In the genomic region with DNA sequence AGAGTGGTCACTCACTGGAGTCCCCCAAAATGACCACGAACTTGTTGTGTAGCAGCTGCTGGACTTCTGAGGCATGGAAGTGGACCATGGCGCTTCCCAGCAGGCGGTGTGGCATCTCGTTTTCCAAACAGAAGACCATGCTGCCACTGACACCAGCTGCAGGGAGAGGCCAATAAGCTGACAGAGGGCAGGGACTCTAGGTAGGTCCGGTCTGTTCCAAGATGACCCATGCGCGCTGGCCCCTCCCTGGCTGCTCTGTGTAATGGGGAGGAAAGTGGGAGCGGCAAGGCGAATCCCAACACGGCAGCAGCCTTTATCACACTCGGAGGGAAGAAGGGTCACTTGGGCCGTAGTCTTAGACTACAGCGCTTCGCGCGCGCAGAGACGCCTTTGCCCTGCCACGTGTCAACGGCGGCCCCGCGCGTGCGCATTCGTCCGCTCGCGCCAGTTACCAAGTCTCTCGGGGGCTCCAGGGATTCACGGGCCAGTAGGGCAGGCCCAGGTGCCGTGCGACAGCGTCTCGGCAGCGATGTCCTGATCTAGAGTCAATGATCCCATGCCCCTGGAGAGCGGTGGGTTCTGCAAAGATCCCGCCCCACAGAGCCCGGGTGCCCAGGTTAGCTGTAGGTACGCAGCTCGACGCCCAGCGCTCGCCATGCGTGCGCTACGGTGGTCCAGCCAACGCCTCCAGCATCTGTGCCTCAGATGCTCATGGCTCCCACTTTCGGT, we compare ENCODE assay signal across 9 mouse cellular contexts. TPM values are rescaled to one million over a fixed set of nuclear protein-coding genes. Genes with fewer than 3 reads are reported as not detected.
A peak's percentile ranks its signal among the peaks of the same experiment; 100 is the strongest.
DNase-seq lines count a peak whose midpoint lies in the region; ATAC-seq and TF ChIP-seq lines count a peak whose summit lies in the region.
"Had no signal": no experiment of that assay in that cellular context is flagged by ENCODE, and none has a peak within 500 bp of the region (broad histone marks: within the 10 kb centered on the region; RNA-seq: fewer than 3 reads in every experiment).

No protein-coding gene starts in this region.

- peaks cover 36% of the 10 kb centered on the region for H3K79me2 ChIP-seq in CH12.LX (replicated peaks; ENCODE audit: control insufficient read depth, extremely low read depth, insufficient read depth, poor library complexity, severe bottlenecking)

- H3K4me1 ChIP-seq in CH12.LX (ENCODE audit: control insufficient read depth in 1 of 2, insufficient read depth in 2 of 2): peaks cover 14 to 57% of the 10 kb centered on the region in 2 experiments
- peaks cover 41% of the 10 kb centered on the region for H3K4me1 ChIP-seq in erythroblast, embryonic 14.5 days (ENCODE audit: control insufficient read depth)
- peaks cover 13% of the 10 kb centered on the region for H3K4me1 ChIP-seq in heart, embryonic 16.5 days (ENCODE audit: control insufficient read depth, insufficient read depth, low read length)
- H3K4me1 ChIP-seq in liver, embryonic 15.5 days (replicated peaks): peaks cover 42% of the 10 kb centered on the region
- peaks cover 8% of the 10 kb centered on the region; the same call in 1 of the 2 replicates for H3K4me1 ChIP-seq in neural tube, embryonic 11.5 days (ENCODE audit: control insufficient read depth, insufficient read depth, low read length)

- no peak for TF ChIP-seq POLR2A in CH12.LX (IDR thresholded peaks at IDR 0.05; ENCODE audit: low read depth, low read length)

- H3K9me3 ChIP-seq in CH12.LX (replicated peaks; ENCODE audit: low read length): no peaks in the 10 kb centered on the region
- no peaks in the 10 kb centered on the region for H3K9me3 ChIP-seq in erythroblast, embryonic 14.5 days (ENCODE audit: control insufficient read depth, low read length)
- no peaks in the 10 kb centered on the region for H3K9me3 ChIP-seq in heart, embryonic 16.5 days (replicated peaks; ENCODE audit: control insufficient read depth, low read length)
- no peaks in the 10 kb centered on the region; the same call in 1 of the 2 replicates for H3K9me3 ChIP-seq in liver, embryonic 15.5 days (replicated peaks)
- H3K9me3 ChIP-seq in neural tube, embryonic 11.5 days (ENCODE audit: control insufficient read depth, low read length): no peaks in the 10 kb centered on the region

- TF ChIP-seq EP300 in CH12.LX (IDR thresholded peaks at IDR 0.05; ENCODE audit: low read length): no peak

- H3K9ac ChIP-seq in CH12.LX (ENCODE audit: insufficient read depth, low read depth): peak overlapping the region; percentile 88
- H3K9ac ChIP-seq in heart, embryonic 16.5 days (ENCODE audit: low read length): peak overlapping the region; percentile 92
- peak overlapping the region; percentile 86 for H3K9ac ChIP-seq in liver, embryonic 15.5 days
- peak overlapping the region; percentile 72 for H3K9ac ChIP-seq in neural tube, embryonic 11.5 days (ENCODE audit: low read length)

- in situ Hi-C loops in CH12.LX (cut with MboI; ENCODE audit: low pct_ligation_motif_present, low pct_unique_long_range_greater_than_20kb, low sequenced_read_pairs): no loop called here

- peak; percentile 75 for DNase-seq in CH12.LX (ENCODE audit: extremely low read depth)
- DNase-seq in brain, adult 2 months (ENCODE audit: low read depth, low spot score): peak; percentile 81
- DNase-seq in kidney, postnatal 25 days: peak; percentile 77 to 88
- DNase-seq in neural tube, embryonic 11.5 days (ENCODE audit: low spot score): peak; percentile 88
- DNase-seq in testis, postnatal 14 days (ENCODE audit: low spot score): peak; percentile 87

- no peaks in the 10 kb centered on the region for H3K27me3 ChIP-seq in CH12.LX (replicated peaks)
- no peaks in the 10 kb centered on the region for H3K27me3 ChIP-seq in erythroblast, embryonic 14.5 days (ENCODE audit: control insufficient read depth)
- no peaks in the 10 kb centered on the region for H3K27me3 ChIP-seq in heart, embryonic 16.5 days (ENCODE audit: control insufficient read depth, insufficient read depth, low read length)
- no peaks in the 10 kb centered on the region for H3K27me3 ChIP-seq in liver, embryonic 15.5 days
- H3K27me3 ChIP-seq in neural tube, embryonic 11.5 days (ENCODE audit: control insufficient read depth, insufficient read depth, low read length): no peaks in the 10 kb centered on the region

- peak overlapping the region; percentile 94 for H3K27ac ChIP-seq in CH12.LX (ENCODE audit: insufficient read depth, low read depth)
- H3K27ac ChIP-seq in heart, embryonic 16.5 days (ENCODE audit: low read length): peak overlapping the region; percentile 90
- peak overlapping the region; percentile 89 for H3K27ac ChIP-seq in liver, embryonic 15.5 days (replicated peaks)
- peak overlapping the region; percentile 66; the same call in 1 of the 2 replicates for H3K27ac ChIP-seq in neural tube, embryonic 11.5 days (ENCODE audit: low read depth, low read length)

- H3K4me3 ChIP-seq in CH12.LX (replicated peaks in 1 of 3; ENCODE audit: low read depth in 2 of 3, low read length in 2 of 3, poor library complexity in 1 of 3): peak overlapping the region; percentile 91 to 93 (median 93)
- peak overlapping the region; percentile 85 for H3K4me3 ChIP-seq in erythroblast, embryonic 14.5 days (replicated peaks)
- peak overlapping the region; percentile 96 for H3K4me3 ChIP-seq in heart, embryonic 16.5 days (ENCODE audit: low read length)
- peak overlapping the region; percentile 93 for H3K4me3 ChIP-seq in liver, embryonic 15.5 days (replicated peaks)
- H3K4me3 ChIP-seq in neural tube, embryonic 11.5 days (ENCODE audit: low read depth, low read length): peak overlapping the region; percentile 72

- TF ChIP-seq CTCF in CH12.LX (conservative IDR thresholded peaks at IDR 0.05 in 1 of 2, IDR thresholded peaks at IDR 0.05 in 1 of 2; ENCODE audit: low read depth in 2 of 2, low read length in 2 of 2): no peak

- ATAC-seq in heart, embryonic 16.5 days (replicated peaks; ENCODE audit: extremely low read depth, insufficient read depth, low FRiP score): peak; percentile 46
- peak; percentile 57 for ATAC-seq in liver, embryonic 15.5 days (ENCODE audit: insufficient read depth)
- peak; percentile 68 for ATAC-seq in neural tube, embryonic 11.5 days (ENCODE audit: insufficient read depth, low FRiP score, low TSS enrichment)

- dilution Hi-C loops in CH12.LX (cut with MboI; ENCODE audit: extremely low pct_ligation_motif_present, extremely low pct_unique_long_range_greater_than_20kb, low sequenced_read_pairs): no loop called here

- H3K36me3 ChIP-seq in CH12.LX (replicated peaks in 1 of 2; ENCODE audit: control insufficient read depth in 1 of 2, insufficient read depth in 1 of 2, low read length in 1 of 2): peaks cover 30 to 58% of the 10 kb centered on the region in 2 experiments
- H3K36me3 ChIP-seq in erythroblast, embryonic 14.5 days (ENCODE audit: control insufficient read depth): peaks cover 24% of the 10 kb centered on the region
- peaks cover 2% of the 10 kb centered on the region; the same call in 1 of the 2 replicates for H3K36me3 ChIP-seq in heart, embryonic 16.5 days (ENCODE audit: control insufficient read depth, insufficient read depth)
- peaks cover 4% of the 10 kb centered on the region; the same call in 1 of the 2 replicates for H3K36me3 ChIP-seq in liver, embryonic 15.5 days (replicated peaks)
- peaks cover 2% of the 10 kb centered on the region; the same call in 1 of the 2 replicates for H3K36me3 ChIP-seq in neural tube, embryonic 11.5 days (ENCODE audit: control insufficient read depth, insufficient read depth, low read length)

- 13% methylated on average over 49 of the region's 49 CpGs for WGBS in heart, embryonic 16.5 days
- WGBS in liver, embryonic 15.5 days (ENCODE audit: insufficient replicate concordance): 14% methylated on average over 49 of the region's 49 CpGs
- 18% methylated on average over 49 of the region's 49 CpGs for WGBS in neural tube, embryonic 11.5 days

- H3K4me2 ChIP-seq in CH12.LX (ENCODE audit: insufficient read depth, low read depth, poor library complexity, severe bottlenecking): peak overlapping the region; percentile 48
- H3K4me2 ChIP-seq in heart, embryonic 16.5 days (ENCODE audit: low read depth, low read length): peak overlapping the region; percentile 81
- H3K4me2 ChIP-seq in liver, embryonic 15.5 days: peak overlapping the region; percentile 99
- H3K4me2 ChIP-seq in neural tube, embryonic 11.5 days (ENCODE audit: low read depth): peak overlapping the region; percentile 55

- no peak for TF ChIP-seq RAD21 in CH12.LX (IDR thresholded peaks at IDR 0.05; ENCODE audit: low read depth, low read length)

RNA-seq across cellular contexts. Expression of a gene that starts 0.6 kb away (rescaled TPM):
- total RNA-seq in CH12.LX (2012; rRNA removed) (105 and 119 TPM in 2 replicates), CH12.LX (2014; rRNA removed) (76.7 and 98.4 TPM in 2 replicates)
- 113 and 141 TPM in 2 replicates for polyA plus RNA-seq in CH12.LX (2012; ENCODE audit: insufficient read length, low read depth)
- 1.2 and 1.3 TPM in 2 replicates for polyA plus RNA-seq in erythroblast, embryonic 14.5 days (2012)
- 57.1 and 60.9 TPM in 2 replicates for polyA plus RNA-seq in heart, embryonic 16.5 days (2015; fragmentation: Nextera tagmentation; extraction: Ambion mirVana)
- 35.0 and 43.4 TPM in 2 replicates for polyA plus RNA-seq in liver, embryonic 15.5 days (2015; fragmentation: Nextera tagmentation; extraction: Ambion mirVana)
- polyA plus RNA-seq in neural tube, embryonic 11.5 days (2014; fragmentation: Nextera tagmentation; extraction: Ambion mirVana): 77.7 and 85.7 TPM in 2 replicates

RNA-seq across cellular contexts. Expression of a gene that starts 0.9 kb away (rescaled TPM):
- total RNA-seq in CH12.LX (2012; rRNA removed) (13.3 and 15.3 TPM in 2 replicates), CH12.LX (2014; rRNA removed) (9.6 and 11.6 TPM in 2 replicates)
- 15.6 and 17.1 TPM in 2 replicates for polyA plus RNA-seq in CH12.LX (2012; ENCODE audit: insufficient read length, low read depth)
- 0.38 and 0.42 TPM in 2 replicates for polyA plus RNA-seq in erythroblast, embryonic 14.5 days (2012)
- 7.2 and 8.1 TPM in 2 replicates for polyA plus RNA-seq in heart, embryonic 16.5 days (2015; fragmentation: Nextera tagmentation; extraction: Ambion mirVana)
- polyA plus RNA-seq in liver, embryonic 15.5 days (2015; fragmentation: Nextera tagmentation; extraction: Ambion mirVana): 3.8 TPM in 2 replicates
- 7.7 and 9.0 TPM in 2 replicates for polyA plus RNA-seq in neural tube, embryonic 11.5 days (2014; fragmentation: Nextera tagmentation; extraction: Ambion mirVana)

RNA-seq across cellular contexts. Expression of a gene that starts 17.3 kb away (rescaled TPM):
- total RNA-seq in CH12.LX (2012; rRNA removed) (not detected in 2 replicates), CH12.LX (2014; rRNA removed) (not detected in 2 replicates)
- polyA plus RNA-seq in CH12.LX (2012; ENCODE audit: insufficient read length, low read depth): not detected in 2 replicates
- not detected in 2 replicates for polyA plus RNA-seq in erythroblast, embryonic 14.5 days (2012)
- polyA plus RNA-seq in heart, embryonic 16.5 days (2015; fragmentation: Nextera tagmentation; extraction: Ambion mirVana): 0.11 TPM in 1 of 2 replicates, not detected in the other
- not detected in 2 replicates for polyA plus RNA-seq in liver, embryonic 15.5 days (2015; fragmentation: Nextera tagmentation; extraction: Ambion mirVana)
- 0.17 TPM in 1 of 2 replicates, not detected in the other for polyA plus RNA-seq in neural tube, embryonic 11.5 days (2014; fragmentation: Nextera tagmentation; extraction: Ambion mirVana)
- total RNA-seq: heart, postnatal 36 days had no signal

RNA-seq across cellular contexts. Expression of a gene that starts 18.5 kb away (rescaled TPM):
- total RNA-seq in CH12.LX (2012; rRNA removed) (not detected in 2 replicates), CH12.LX (2014; rRNA removed) (not detected in 2 replicates)
- not detected in 2 replicates for polyA plus RNA-seq in CH12.LX (2012; ENCODE audit: insufficient read length, low read depth)
- not detected in 2 replicates for polyA plus RNA-seq in erythroblast, embryonic 14.5 days (2012)
- not detected in 2 replicates for polyA plus RNA-seq in heart, embryonic 16.5 days (2015; fragmentation: Nextera tagmentation; extraction: Ambion mirVana)
- polyA plus RNA-seq in liver, embryonic 15.5 days (2015; fragmentation: Nextera tagmentation; extraction: Ambion mirVana): not detected in 2 replicates
- polyA plus RNA-seq in neural tube, embryonic 11.5 days (2014; fragmentation: Nextera tagmentation; extraction: Ambion mirVana): not detected in 2 replicates
- total RNA-seq: heart, postnatal 36 days had no signal

RNA-seq across cellular contexts. Expression of a gene that starts 18.5 kb away (rescaled TPM):
- total RNA-seq in CH12.LX (2012; rRNA removed): not detected in 2 replicates
- not detected in 2 replicates for total RNA-seq in CH12.LX (2014; rRNA removed)
- 0.23 TPM in 1 of 2 replicates, not detected in the other for polyA plus RNA-seq in CH12.LX (2012; ENCODE audit: insufficient read length, low read depth)
- not detected in 2 replicates for polyA plus RNA-seq in erythroblast, embryonic 14.5 days (2012)
- polyA plus RNA-seq in heart, embryonic 16.5 days (2015; fragmentation: Nextera tagmentation; extraction: Ambion mirVana): not detected in 2 replicates
- not detected in 2 replicates for polyA plus RNA-seq in liver, embryonic 15.5 days (2015; fragmentation: Nextera tagmentation; extraction: Ambion mirVana)
- 0.16 TPM in 1 of 2 replicates, not detected in the other for polyA plus RNA-seq in neural tube, embryonic 11.5 days (2014; fragmentation: Nextera tagmentation; extraction: Ambion mirVana)
- total RNA-seq: heart, postnatal 36 days had no signal

Comparison
In these comparisons a context has a peak if more than half of its experiments do, and no peak if none do; other contexts are left out.
1. Peak in every context shown above with its lines: DNase-seq, ATAC-seq, H3K4me3 ChIP-seq and H3K27ac ChIP-seq.
2. H3K4me2 ChIP-seq: peak in every context shown above with its lines; median percentile 99 in liver, embryonic 15.5 days; 81 in heart, embryonic 16.5 days; 55 in neural tube, embryonic 11.5 days; 48 in CH12.LX.
3. RNA of a gene that starts 0.6 kb away (polyA plus RNA-seq): 113 to 141 TPM in CH12.LX, 77.7 to 85.7 TPM in neural tube, embryonic 11.5 days, 57.1 to 60.9 TPM in heart, embryonic 16.5 days and 35.0 to 43.4 TPM in liver, embryonic 15.5 days; 1.2 to 1.3 TPM in erythroblast, embryonic 14.5 days; every median in the first group is over 10 times any median in the second.